Mouse (Mus musculus): ENCODE data around the gene Gzmn.

DNA sequence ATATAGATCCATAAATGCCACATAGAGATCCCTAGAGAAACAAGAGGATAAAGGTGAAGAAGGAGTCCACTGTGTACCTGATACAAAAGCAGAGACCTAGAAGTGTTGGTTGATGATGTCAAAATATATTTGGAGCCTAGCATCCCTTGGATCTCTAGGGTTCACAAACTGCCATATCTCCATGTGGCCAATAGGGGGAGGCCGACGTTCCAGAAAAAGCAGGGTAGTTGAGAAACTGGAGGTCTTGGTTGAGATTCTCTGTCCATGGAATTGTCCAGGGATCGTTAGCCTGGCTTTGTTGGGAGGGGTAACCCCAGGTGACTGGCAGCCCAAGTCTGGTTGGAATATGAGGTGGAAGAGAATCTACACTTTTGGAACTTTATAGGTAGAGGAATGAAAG is 46.1 kb downstream of the Gzmn start:
- no peak for TF ChIP-seq CTCF (IDR thresholded peaks at IDR 0.05; ENCODE audit: borderline replicate concordance, control insufficient read depth, extremely low read depth, insufficient read depth, low read length, poor library complexity)
- no peak for TF ChIP-seq POLR2A (IDR thresholded peaks at IDR 0.05; ENCODE audit: control insufficient read depth, extremely low read depth, insufficient read depth, low read length, poor library complexity)
